Mouse (Mus musculus) testis, adult 2 months (tissue): Measurements from ENCODE around the gene Deup1.

Experiments
- CTCF ChIP-seq: fragments of 200-500 bp; IDR thresholded peaks from 2 replicates; pipeline ENCODE4 v1.5.1; 2012; ENCODE audit warnings: low read depth, mild to moderate bottlenecking, inconsistent platforms, low read length, moderate library complexity; ENCODE audit not compliant: control insufficient read depth, insufficient read depth, insufficient replicate concordance
- POLR2A ChIP-seq: fragments of 200-500 bp; IDR thresholded peaks from 2 replicates; pipeline ENCODE4 v1.6.1; 2012; ENCODE audit warnings: low read depth, mild to moderate bottlenecking, inconsistent platforms, low read length, moderate library complexity; ENCODE audit not compliant: control insufficient read depth

GRCm38 (mm10) chr9:15553322-15553721, 74.4 kb downstream of the Deup1 start:
- TF ChIP-seq CTCF (no peak), POLR2A (no peak)
